Mouse (Mus musculus) thymus, postnatal 14 days (tissue): Measurements from ENCODE around the gene Fam71d.

Source experiments
- DNase-seq: peaks from one replicate; pipeline ENCODE4 v3.0.0; 2021

Fam71d gene

DNA sequence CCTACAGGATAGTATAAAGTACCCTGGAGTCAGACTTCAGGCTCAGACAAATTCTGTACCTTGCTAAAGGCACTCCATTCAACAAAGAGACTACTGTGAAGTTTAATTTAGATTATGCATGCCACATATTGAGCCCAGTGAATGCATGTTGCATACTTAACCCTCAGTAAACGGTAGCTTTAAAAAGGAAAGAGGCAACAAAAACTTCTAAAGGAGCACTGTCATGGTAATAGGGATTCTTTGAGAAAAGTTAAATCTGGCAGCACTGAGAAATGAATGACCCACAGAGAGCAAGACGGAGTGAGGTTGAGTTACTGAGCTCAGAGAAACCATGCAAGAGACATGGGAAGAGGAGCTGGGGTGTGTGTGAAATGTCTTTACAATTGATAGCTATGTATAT lies 86.6 kb downstream of the Fam71d start:
- no peak for DNase-seq

DNA sequence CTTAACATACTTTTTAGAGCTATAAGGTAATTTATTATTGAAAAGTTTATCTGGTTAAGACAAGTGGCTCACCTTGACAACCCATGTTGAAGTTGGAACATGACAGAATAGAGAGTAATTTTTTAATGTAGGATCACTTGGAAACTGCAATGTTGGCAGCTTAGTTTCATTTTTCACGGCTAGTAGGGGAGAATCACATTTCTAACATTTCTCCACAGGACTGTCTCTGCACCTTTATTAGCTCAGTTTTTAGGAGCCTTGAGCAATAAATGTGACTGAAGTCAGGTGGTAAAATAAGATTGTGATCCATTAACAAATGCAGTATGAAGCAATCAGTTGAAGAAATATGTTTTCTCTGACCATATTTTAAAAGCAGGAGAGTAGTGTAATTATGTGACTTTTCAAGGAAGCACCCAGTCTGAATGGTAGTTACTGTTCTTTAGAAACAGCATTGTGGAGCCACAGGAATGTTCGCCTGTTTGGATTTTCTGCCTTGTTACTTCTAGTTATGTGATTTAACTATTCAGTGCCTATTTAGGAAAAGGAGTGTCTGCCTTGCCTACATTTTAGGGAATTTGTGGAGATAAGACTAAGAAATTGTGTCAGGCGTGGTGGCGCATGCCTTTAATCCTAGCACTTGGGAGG lies 87.2 kb downstream of the Fam71d start:
- DNase-seq = no peak
